Mouse (Mus musculus) testis, postnatal 10 days (tissue): ENCODE results near the gene Gm1993.
"Not testable (repeated sequence)": the region's sequence is repeated elsewhere in the genome, so short reads cannot be mapped to it uniquely, and the experiment has no call there.

Source experiments
- DNase-seq: peaks from one replicate; pipeline ENCODE4 v3.0.0; 2021; ENCODE audit warnings: low spot score

Gene Gm1993

DNA sequence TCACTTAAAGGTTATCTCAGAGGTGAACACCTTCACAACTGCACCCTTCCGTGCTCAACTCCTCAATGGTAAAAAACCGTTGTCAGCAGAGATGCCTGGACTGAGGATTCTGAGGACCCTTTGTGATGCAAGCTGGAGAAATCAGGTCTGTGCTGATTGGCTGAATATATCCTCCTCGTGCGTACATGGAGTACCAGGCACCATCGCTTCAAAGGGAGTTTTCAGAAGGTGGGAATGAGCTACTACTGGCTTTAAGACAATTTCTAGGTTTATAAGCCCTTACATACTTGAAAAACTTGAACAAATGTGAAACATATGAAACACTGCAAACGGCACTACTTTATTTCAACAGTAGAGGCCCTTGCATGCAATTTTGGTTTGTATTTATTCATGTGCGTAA is at the start of gene Gm1993:
TSS of gene Gm1993 (minus strand) at position 101 of the 400 bp plus-strand sequence.
- not testable (repeated sequence) for DNase-seq
